Mouse (Mus musculus): ENCODE results near the gene Chst12.

- TF ChIP-seq CTCF (IDR thresholded peaks at IDR 0.05; ENCODE audit: control insufficient read depth, insufficient read depth, insufficient read length) (no peak), MAX (IDR thresholded peaks at IDR 0.05) (no peak), FOSL1 (IDR thresholded peaks at IDR 0.05; ENCODE audit: insufficient read depth, low read length, poor library complexity, severe bottlenecking) (no peak), USF1 (IDR thresholded peaks at IDR 0.05; ENCODE audit: low read depth) (no peak), CEBPB (IDR thresholded peaks at IDR 0.05; ENCODE audit: low read depth) (no peak), MYOD1 (IDR thresholded peaks at IDR 0.05; ENCODE audit: control insufficient read depth, insufficient read length, low read depth) (no peak), MYOG (IDR thresholded peaks at IDR 0.05; ENCODE audit: control insufficient read depth, extremely low read depth, insufficient read length) (no peak)
Measured at GRCm38 (mm10) chr5:140572611-140573010, 67.3 kb downstream of the Chst12 start.
